Mouse (Mus musculus) bone marrow, adult 2 months (tissue): ENCODE measurements around the gene Tmem108.

Experiments
- CTCF ChIP-seq: fragments of 200-500 bp; IDR thresholded peaks from 2 replicates; pipeline ENCODE4 v1.5.1; 2011; ENCODE audit warnings: low read length, control low read depth; ENCODE audit not compliant: control insufficient read depth, insufficient read depth
- POLR2A ChIP-seq: fragments of 200-500 bp; IDR thresholded peaks from 2 replicates; pipeline ENCODE4 v1.6.1; 2011; ENCODE audit warnings: low read depth, mild to moderate bottlenecking, control low read depth, low read length, borderline replicate concordance; ENCODE audit not compliant: control insufficient read depth

GRCm38 (mm10) chr9:103480603-103481220, 280.9 kb downstream of the Tmem108 start:
- TF ChIP-seq POLR2A (no peak), CTCF (no peak)
